Mouse (Mus musculus) ES-E14 (cell line): ENCODE measurements around the gene Tmem248.
A peak's percentile ranks its signal among the peaks of the same experiment; 100 is the strongest.

Source experiments
- CHD2 ChIP-seq: IDR thresholded peaks from 2 replicates; pipeline ENCODE4 v1.6.1; 2014; ENCODE audit warnings: mild to moderate bottlenecking, low read depth, low read length, inconsistent platforms
- HCFC1 ChIP-seq: IDR thresholded peaks from 2 replicates; pipeline ENCODE4 v1.6.1; 2012; ENCODE audit warnings: low read length, inconsistent platforms, borderline replicate concordance; ENCODE audit not compliant: insufficient read depth
- MAFK ChIP-seq: IDR thresholded peaks from 2 replicates; pipeline ENCODE4 v1.6.1; 2014; ENCODE audit warnings: mild to moderate bottlenecking, low read depth, low read length, inconsistent platforms; ENCODE audit not compliant: insufficient read depth
- ZC3H11A ChIP-seq: IDR thresholded peaks from 2 replicates; pipeline ENCODE4 v1.6.1; 2012; ENCODE audit warnings: low read depth, mild to moderate bottlenecking, inconsistent platforms, low read length, borderline replicate concordance

GRCm38 (mm10) chr5:130222146-130223004 is 5.5 kb downstream of the Tmem248 start:
- no peak for TF ChIP-seq MAFK
- TF ChIP-seq CHD2, result peak; percentile 61; the same call in 1 of the 2 replicates
- no peak for TF ChIP-seq ZC3H11A
- peak; percentile 78; the same call in 1 of the 2 replicates for TF ChIP-seq HCFC1
